ENCODE assay signal across 8 mouse cellular contexts in the genomic region with DNA sequence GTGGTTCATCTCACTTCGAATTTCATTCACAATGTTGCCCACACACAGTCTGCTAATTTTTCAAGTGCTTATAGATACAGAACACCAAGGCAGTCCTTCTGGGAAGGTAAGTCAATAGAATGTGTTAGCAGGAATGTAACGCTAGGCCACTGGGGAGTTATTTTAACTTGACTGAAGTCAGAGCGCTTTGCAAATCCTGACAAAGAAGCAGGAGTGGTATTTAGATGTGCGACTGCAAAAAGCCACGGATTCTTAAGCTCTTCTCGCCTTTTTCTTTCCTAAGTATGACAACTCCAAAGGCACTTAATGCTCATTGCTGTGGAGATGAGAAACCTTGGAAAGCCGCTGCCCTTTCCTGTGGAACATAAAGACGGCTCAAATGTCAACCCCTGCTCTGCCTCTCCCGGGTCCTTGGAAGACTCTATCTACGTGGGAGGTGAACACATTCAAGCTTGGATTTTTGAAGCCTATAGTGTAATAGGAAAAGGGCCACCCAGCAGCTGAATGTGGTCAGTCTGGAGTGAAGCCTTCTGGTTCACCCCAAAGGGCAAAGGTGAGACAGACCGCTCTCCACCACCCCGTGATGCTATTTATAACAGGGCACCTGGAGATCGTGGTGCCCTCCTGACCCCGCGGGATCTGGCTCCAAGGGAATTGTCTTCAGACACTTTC. TPM values are rescaled to one million over a fixed set of nuclear protein-coding genes. Genes with fewer than 3 reads are reported as not detected.
DNase-seq lines count a peak whose midpoint lies in the region; ATAC-seq and TF ChIP-seq lines count a peak whose summit lies in the region.

No protein-coding gene starts in this region.

- no peaks in the 10 kb centered on the region for H3K27me3 ChIP-seq in heart, postnatal 0 days (ENCODE audit: control insufficient read depth, insufficient read depth, low read length)
- peaks cover 20% of the 10 kb centered on the region for H3K27me3 ChIP-seq in liver, embryonic 13.5 days
- no peaks in the 10 kb centered on the region for H3K27me3 ChIP-seq in stomach, embryonic 15.5 days (replicated peaks)

- intact Hi-C loops in gastrocnemius, postnatal 36 days (cut with DNase I): loop anchor here (5.0 to 10.0 kb wide), 2 partner anchors 100 to 313 kb away; no protein-coding TSS in a partner anchor

- H3K27ac ChIP-seq in layer of hippocampus, adult 2 months: peak overlapping the region; percentile 99
- peak overlapping the region; percentile 74 for H3K27ac ChIP-seq in heart, postnatal 0 days (ENCODE audit: low read depth)
- H3K27ac ChIP-seq in liver, embryonic 13.5 days: no peak overlapping the region
- H3K27ac ChIP-seq in stomach, embryonic 15.5 days: no peak overlapping the region

- H3K4me2 ChIP-seq in heart, postnatal 0 days (ENCODE audit: low read depth, low read length): peak overlapping the region; percentile 70
- peak overlapping the region; percentile 69 for H3K4me2 ChIP-seq in liver, embryonic 13.5 days
- H3K4me2 ChIP-seq in stomach, embryonic 15.5 days: peak overlapping the region; percentile 97

- no peaks in the 10 kb centered on the region for H3K9me3 ChIP-seq in heart, postnatal 0 days (replicated peaks; ENCODE audit: control insufficient read depth, low read length)
- no peaks in the 10 kb centered on the region for H3K9me3 ChIP-seq in liver, embryonic 13.5 days (replicated peaks)
- H3K9me3 ChIP-seq in stomach, embryonic 15.5 days: no peaks in the 10 kb centered on the region

- WGBS in heart, postnatal 0 days: 6% methylated on average over 15 of the region's 15 CpGs
- WGBS in liver, embryonic 13.5 days (ENCODE audit: insufficient replicate concordance): 14% methylated on average over 15 of the region's 15 CpGs
- WGBS in stomach, embryonic 15.5 days: 10% methylated on average over 15 of the region's 15 CpGs

- no peaks in the 10 kb centered on the region for H3K36me3 ChIP-seq in heart, postnatal 0 days (replicated peaks; ENCODE audit: control insufficient read depth, insufficient read depth, low read length)
- H3K36me3 ChIP-seq in liver, embryonic 13.5 days: no peaks in the 10 kb centered on the region
- H3K36me3 ChIP-seq in stomach, embryonic 15.5 days: no peaks in the 10 kb centered on the region

- peaks cover 4% of the 10 kb centered on the region; the same call in 1 of the 2 replicates for H3K4me1 ChIP-seq in heart, postnatal 0 days (ENCODE audit: control insufficient read depth, insufficient read depth)
- no peaks in the 10 kb centered on the region; the same call in 1 of the 2 replicates for H3K4me1 ChIP-seq in liver, embryonic 13.5 days (replicated peaks)
- peaks cover 6% of the 10 kb centered on the region; the same call in 1 of the 2 replicates for H3K4me1 ChIP-seq in stomach, embryonic 15.5 days

- 0 out of 2 replicates have a peak, but pooled peaks have one; percentile 10 for ATAC-seq in common myeloid progenitor, adult 5-6 weeks (replicated peaks; ENCODE audit: low read depth, poor library complexity, severe bottlenecking)
- no peak for ATAC-seq in heart, postnatal 0 days (ENCODE audit: insufficient read depth, low read depth)
- peak; percentile 54 for ATAC-seq in liver, embryonic 13.5 days (ENCODE audit: low read depth)
- ATAC-seq in stomach, embryonic 15.5 days (ENCODE audit: insufficient read depth, low FRiP score, low read depth): no peak; the same call in 1 of the 2 replicates

- no peak for TF ChIP-seq EP300 in heart, postnatal 0 days (IDR thresholded peaks at IDR 0.05; ENCODE audit: low read depth)

- peak overlapping the region; percentile 65 for H3K4me3 ChIP-seq in layer of hippocampus, adult 2 months
- peak overlapping the region; percentile 66 for H3K4me3 ChIP-seq in heart, postnatal 0 days (ENCODE audit: low read depth, low read length)
- peak overlapping the region; percentile 60 for H3K4me3 ChIP-seq in liver, embryonic 13.5 days (replicated peaks)
- peak overlapping the region; percentile 60 for H3K4me3 ChIP-seq in stomach, embryonic 15.5 days (replicated peaks)

- H3K9ac ChIP-seq in heart, postnatal 0 days (replicated peaks; ENCODE audit: low read depth, low read length): peak overlapping the region; percentile 61
- peak overlapping the region; percentile 50 for H3K9ac ChIP-seq in liver, embryonic 13.5 days
- peak overlapping the region; percentile 47 for H3K9ac ChIP-seq in stomach, embryonic 15.5 days

- TF ChIP-seq CTCF in layer of hippocampus, adult 2 months (conservative IDR thresholded peaks at IDR 0.05): no peak; the same call in 1 of the 2 replicates
- no peak for TF ChIP-seq CTCF in heart, postnatal 0 days (IDR thresholded peaks at IDR 0.05; ENCODE audit: low read depth)

- peak; percentile 25 to 46 for DNase-seq in layer of hippocampus, adult 2 months (ENCODE audit: low spot score in 2 of 2)
- DNase-seq in layer of hippocampus, postnatal 10 days (ENCODE audit: low spot score in 2 of 2): no peak
- DNase-seq in heart, postnatal 0 days (ENCODE audit: low spot score): no peak
- DNase-seq in liver, embryonic 13.5 days: no peak
- no peak for DNase-seq in gastrocnemius, postnatal 36 days
- no peak for DNase-seq in urinary bladder, adult 18-20 months (ENCODE audit: low spot score in 2 of 2)

RNA-seq across cellular contexts. Expression of a gene that starts 3.0 kb away (rescaled TPM):
- total RNA-seq in layer of hippocampus, adult 2 months (2021): 10 to 100 TPM; 41.5 to 44.1 TPM
- 10 to 100 TPM; 46.7 to 52.5 TPM for total RNA-seq in layer of hippocampus, postnatal 10 days (2021)
- total RNA-seq in common myeloid progenitor, adult 5-6 weeks (2017): 4.0 TPM in 1 of 2 replicates, not detected in the other
- total RNA-seq in heart, postnatal 0 days (2014; rRNA removed; ENCODE audit: low replicate concordance): 64.9 and 102 TPM in 2 replicates
- polyA plus RNA-seq in heart, postnatal 0 days (2015; fragmentation: Nextera tagmentation; extraction: Ambion mirVana): 166 and 168 TPM in 2 replicates
- polyA plus RNA-seq in liver, embryonic 13.5 days (2015; fragmentation: Nextera tagmentation; extraction: Ambion mirVana): 5.6 and 7.0 TPM in 2 replicates
- polyA plus RNA-seq in stomach, embryonic 15.5 days (2015; fragmentation: Nextera tagmentation; extraction: Ambion mirVana): 17.1 and 20.0 TPM in 2 replicates
- total RNA-seq in gastrocnemius, postnatal 36 days (2021): 10 to 100 TPM; 14.5 to 23.0 TPM

Comparison
In these comparisons a context has a peak if more than half of its experiments do, and no peak if none do; other contexts are left out.
1. DNase-seq: peak in layer of hippocampus, adult 2 months (2 of 2); none in layer of hippocampus, postnatal 10 days (0 of 2), heart, postnatal 0 days (single experiment), liver, embryonic 13.5 days (single experiment), gastrocnemius, postnatal 36 days (0 of 2) and urinary bladder, adult 18-20 months (0 of 2).
2. H3K27ac ChIP-seq: peak in layer of hippocampus, adult 2 months (single experiment) and heart, postnatal 0 days (single experiment); none in liver, embryonic 13.5 days (single experiment) and stomach, embryonic 15.5 days (single experiment).
3. ATAC-seq: peak in common myeloid progenitor, adult 5-6 weeks (single experiment) and liver, embryonic 13.5 days (single experiment); none in heart, postnatal 0 days (single experiment) and stomach, embryonic 15.5 days (single experiment).
4. Peak in every context shown above with its lines, with median percentiles within 50 percentile points of each other: H3K4me3 ChIP-seq, H3K4me2 ChIP-seq and H3K9ac ChIP-seq.